Mouse (Mus musculus) heart, embryonic 12.5 days (tissue): ENCODE measurements around the gene Adad2. TPM values are rescaled to one million over a fixed set of nuclear protein-coding genes. Genes with fewer than 3 reads are reported as not detected.

Experiments used
- ATAC-seq: fragments of 200-750 bp; cut with Nextera tagmentation; 2 replicates; pipeline ENCODE4 v1.8.0; 2017; ENCODE audit warnings: moderate TSS enrichment, moderate library complexity; ENCODE audit not compliant: insufficient number of reproducible peaks, low FRiP score
- H3K27ac ChIP-seq: fragments of 300-500 bp; sonication (generic); 2 replicates; pipeline ENCODE4 v1.5.1; 2016; ENCODE audit warnings: mild to moderate bottlenecking, moderate library complexity; ENCODE audit not compliant: poor library complexity, severe bottlenecking
- H3K27me3 ChIP-seq: fragments of 300-500 bp; sonication (generic); replicated peaks from 2 replicates; pipeline ENCODE4 v1.6.1; 2016; ENCODE audit warnings: mild to moderate bottlenecking, moderate library complexity
- H3K36me3 ChIP-seq: fragments of 300-500 bp; sonication (generic); 2 replicates; pipeline ENCODE4 v1.6.1; 2016; ENCODE audit warnings: mild to moderate bottlenecking, moderate library complexity
- H3K4me1 ChIP-seq: fragments of 300-500 bp; sonication (generic); replicated peaks from 2 replicates; pipeline ENCODE4 v1.6.1; 2016; ENCODE audit warnings: mild to moderate bottlenecking
- H3K4me2 ChIP-seq: fragments of 300-500 bp; sonication (generic); 2 replicates; pipeline ENCODE4 v1.6.1; 2016; ENCODE audit warnings: mild to moderate bottlenecking, moderate library complexity
- H3K4me3 ChIP-seq: fragments of 300-500 bp; sonication (generic); 2 replicates; pipeline ENCODE4 v1.5.1; 2016; ENCODE audit warnings: mild to moderate bottlenecking
- H3K9ac ChIP-seq: fragments of 300-500 bp; sonication (generic); 2 replicates; pipeline ENCODE4 v1.6.1; 2016; ENCODE audit warnings: mild to moderate bottlenecking, moderate library complexity
- H3K9me3 ChIP-seq: fragments of 300-500 bp; sonication (generic); replicated peaks from 2 replicates; pipeline ENCODE4 v1.6.1; 2016; ENCODE audit warnings: mild to moderate bottlenecking, moderate library complexity
- WGBS: fragments of 180-500 bp; shearing (Covaris S2); methylation state at CpG from one replicate; pipeline ENCODE4 v1.1.7; 2016; 5-methylcytosine and 5-hydroxymethylcytosine counted together
- polyA plus RNA-seq: library from polyadenylated mRNA; unstranded; fragments of >200 nt; fragmentation: Nextera tagmentation; extraction: Ambion mirVana; gene quantifications from 2 replicates; pipeline ENCODE4 v1.2.1, GENCODE M21; 2016

The Adad2 gene
- polyA plus RNA-seq, 1 experiment from 2014 or later, result not detected

- Histone ChIP-seq H3K27ac (no peak overlapping the region), H3K4me3 (no peak overlapping the region), H3K27me3 (peaks cover 35% of the 10 kb centered on the region), H3K4me2 (no peak overlapping the region), H3K9me3 (no peaks in the 10 kb centered on the region), H3K36me3 (no peaks in the 10 kb centered on the region), H3K9ac (no peak overlapping the region), H3K4me1 (peaks cover 13% of the 10 kb centered on the region)
- 65% methylated on average over 7 of the region's 7 CpGs for WGBS
- ATAC-seq, result no peak
Measured at GRCm38 (mm10) chr8:119616358-119616757, 3.8 kb downstream of the Adad2 start.

- Histone ChIP-seq H3K9ac (no peak overlapping the region), H3K36me3 (no peaks in the 10 kb centered on the region), H3K4me2 (no peak overlapping the region), H3K9me3 (no peaks in the 10 kb centered on the region), H3K4me1 (peaks cover 16% of the 10 kb centered on the region), H3K27me3 (peaks cover 35% of the 10 kb centered on the region), H3K4me3 (no peak overlapping the region), H3K27ac (no peak overlapping the region)
- WGBS, result 91% methylated on average over 4 of the region's 4 CpGs
- ATAC-seq, result no peak
Measured at GRCm38 (mm10) chr8:119616811-119617210, 4.3 kb downstream of the Adad2 start.

GRCm38 (mm10) chr8:119617586-119617985 lies 5.0 kb downstream of the Adad2 start:
- WGBS, result 84% methylated on average over 5 of the region's 5 CpGs
- Histone ChIP-seq H3K4me2 (no peak overlapping the region), H3K9me3 (no peaks in the 10 kb centered on the region), H3K27me3 (peaks cover 35% of the 10 kb centered on the region), H3K9ac (no peak overlapping the region), H3K4me1 (peaks cover 16% of the 10 kb centered on the region), H3K27ac (no peak overlapping the region), H3K4me3 (no peak overlapping the region), H3K36me3 (no peaks in the 10 kb centered on the region)
- ATAC-seq, result no peak

DNA sequence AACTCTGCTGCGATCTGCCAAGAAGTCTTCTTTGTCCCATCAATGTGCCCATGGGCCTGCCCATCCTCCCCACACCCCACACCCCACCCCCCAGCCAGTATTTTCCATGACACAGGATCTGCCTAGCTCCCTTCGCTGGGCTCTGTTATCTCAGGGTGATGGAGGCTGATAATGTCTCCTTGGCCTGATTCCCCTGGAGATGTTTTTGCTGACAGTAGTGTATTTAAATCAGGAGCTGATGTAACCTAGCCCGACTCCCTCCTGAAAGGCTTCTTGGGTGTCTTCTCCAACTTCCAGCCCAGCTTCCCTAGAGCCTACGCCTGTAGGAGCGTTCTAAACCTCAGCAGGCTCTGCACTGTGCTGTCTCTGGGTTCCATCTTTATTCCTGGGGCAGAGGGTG lies 6.3 kb downstream of the Adad2 start:
- Histone ChIP-seq H3K9me3 (no peaks in the 10 kb centered on the region), H3K27ac (no peak overlapping the region), H3K27me3 (peaks cover 28% of the 10 kb centered on the region), H3K4me3 (no peak overlapping the region), H3K9ac (no peak overlapping the region), H3K4me2 (no peak overlapping the region), H3K36me3 (no peaks in the 10 kb centered on the region), H3K4me1 (peaks cover 16% of the 10 kb centered on the region)
- WGBS, result 47% methylated on average over 5 of the region's 5 CpGs
- ATAC-seq, result no peak

DNA sequence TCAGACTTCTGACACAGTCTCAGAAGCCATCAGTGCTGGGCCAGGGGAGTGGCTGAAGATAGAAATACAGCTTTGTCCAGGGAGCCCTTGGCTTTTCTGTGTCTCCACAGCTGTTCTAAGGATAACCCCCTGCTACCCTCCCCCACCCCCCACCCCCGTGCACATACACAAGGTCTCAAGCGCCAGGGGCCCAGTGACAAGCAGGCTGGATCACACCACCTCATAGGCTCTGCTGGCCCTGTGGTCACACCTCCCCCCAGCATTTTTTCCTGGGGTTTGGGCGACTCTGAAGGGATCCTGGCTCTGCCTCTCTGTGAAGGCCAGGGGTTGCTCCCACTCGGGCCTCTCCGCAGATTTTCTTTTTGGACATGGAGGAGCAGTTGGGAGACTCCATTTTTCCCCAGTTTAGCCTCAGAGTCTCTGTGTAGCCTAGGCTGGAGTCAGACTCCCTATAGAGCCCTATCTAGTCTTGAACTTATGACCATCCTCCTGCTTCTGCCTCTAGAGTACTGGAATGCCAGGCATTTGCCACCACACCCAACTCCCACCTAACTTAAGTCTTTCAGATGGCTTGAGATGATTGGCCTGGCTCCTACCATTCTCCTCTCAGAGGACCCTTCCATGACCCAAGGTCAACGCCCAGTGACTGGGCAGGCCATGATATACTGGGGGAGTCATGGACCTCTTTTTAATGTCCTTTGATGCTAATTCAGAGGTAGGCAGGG lies 7.7 kb downstream of the Adad2 start:
- no peak overlapping the region for H3K4me3 ChIP-seq
- no peaks in the 10 kb centered on the region for H3K36me3 ChIP-seq
- peaks cover 31% of the 10 kb centered on the region for H3K27me3 ChIP-seq
- H3K27ac ChIP-seq, result no peak overlapping the region
- ATAC-seq, result no peak
- no peak overlapping the region for H3K4me2 ChIP-seq
- H3K9me3 ChIP-seq, result no peaks in the 10 kb centered on the region
- peaks cover 16% of the 10 kb centered on the region for H3K4me1 ChIP-seq
- H3K9ac ChIP-seq, result no peak overlapping the region
- WGBS, result 53% methylated on average over 6 of the region's 6 CpGs

GRCm38 (mm10) chr8:119620848-119621465 lies 8.4 kb downstream of the Adad2 start:
- WGBS, result 60% methylated on average over 14 of the region's 14 CpGs
- no peak for ATAC-seq

DNA sequence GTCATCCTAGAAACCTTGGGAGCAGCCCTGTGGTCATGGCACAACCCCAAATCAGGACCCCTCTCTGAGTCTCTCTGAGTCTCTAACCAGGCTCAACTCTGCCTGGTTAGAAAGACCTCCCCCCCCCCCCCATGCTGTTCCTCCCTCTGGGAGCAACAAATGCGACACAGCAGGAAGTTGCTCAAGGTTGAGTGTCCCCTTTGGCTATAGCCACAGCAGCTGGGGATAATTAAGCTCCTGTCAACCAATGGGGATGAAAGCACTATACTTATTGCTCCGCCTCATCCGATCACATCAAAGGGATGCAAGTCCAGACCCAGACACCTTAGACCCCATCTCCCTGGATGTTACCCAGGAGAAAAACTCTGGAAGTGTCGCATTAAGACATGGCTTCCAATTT lies 10.0 kb downstream of the Adad2 start:
- H3K9ac ChIP-seq, result no peak overlapping the region
- H3K4me1 ChIP-seq, result peaks cover 16% of the 10 kb centered on the region
- H3K4me2 ChIP-seq, result no peak overlapping the region
- no peak overlapping the region for H3K4me3 ChIP-seq
- no peak for ATAC-seq
- peaks cover 21% of the 10 kb centered on the region; the same call in 1 of the 2 replicates for H3K27me3 ChIP-seq
- H3K9me3 ChIP-seq, result no peaks in the 10 kb centered on the region
- 67% methylated on average over 4 of the region's 4 CpGs for WGBS
- H3K36me3 ChIP-seq, result no peaks in the 10 kb centered on the region
- no peak overlapping the region for H3K27ac ChIP-seq

More at GRCm38 (mm10) chr8:119620848-119621465, 8.4 kb downstream of the Adad2 start:
- Histone ChIP-seq H3K27ac (no peak overlapping the region), H3K9ac (no peak overlapping the region), H3K9me3 (no peaks in the 10 kb centered on the region), H3K4me3 (no peak overlapping the region), H3K36me3 (no peaks in the 10 kb centered on the region), H3K4me2 (no peak overlapping the region), H3K4me1 (peaks cover 16% of the 10 kb centered on the region), H3K27me3 (peaks cover 31% of the 10 kb centered on the region)

DNA sequence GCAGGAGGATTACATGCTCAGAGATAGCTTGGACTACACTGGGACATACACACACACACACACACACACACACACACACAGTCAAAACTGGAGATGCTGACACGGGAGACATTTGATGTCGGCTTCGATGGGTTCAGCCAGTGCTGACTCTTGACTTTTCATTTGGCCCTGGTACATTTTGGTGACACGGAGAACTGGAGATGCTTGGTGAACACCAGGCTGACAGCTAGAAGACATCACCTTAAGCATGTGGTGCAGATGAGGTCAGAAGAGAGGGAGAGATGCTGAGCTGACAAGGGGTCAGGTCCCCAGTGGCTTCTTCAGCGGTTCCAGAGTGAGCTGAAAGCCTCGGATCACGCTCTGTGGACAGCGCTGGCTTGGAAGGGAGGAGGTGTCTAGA lies 10.5 kb downstream of the Adad2 start:
- 86% methylated on average over 8 of the region's 8 CpGs for WGBS
- Histone ChIP-seq H3K27me3 (peaks cover 21% of the 10 kb centered on the region; the same call in 1 of the 2 replicates), H3K9ac (no peak overlapping the region), H3K9me3 (no peaks in the 10 kb centered on the region), H3K27ac (no peak overlapping the region), H3K36me3 (no peaks in the 10 kb centered on the region), H3K4me2 (no peak overlapping the region), H3K4me3 (no peak overlapping the region), H3K4me1 (peaks cover 16% of the 10 kb centered on the region)
- no peak for ATAC-seq

- no peak for ATAC-seq
- Histone ChIP-seq H3K4me3 (no peak overlapping the region), H3K27me3 (peaks cover 21% of the 10 kb centered on the region; the same call in 1 of the 2 replicates), H3K4me1 (peaks cover 16% of the 10 kb centered on the region), H3K27ac (no peak overlapping the region), H3K9ac (no peak overlapping the region), H3K9me3 (no peaks in the 10 kb centered on the region), H3K4me2 (no peak overlapping the region), H3K36me3 (no peaks in the 10 kb centered on the region)
- WGBS, result 82% methylated on average over 1 of the region's 1 CpGs
Measured at GRCm38 (mm10) chr8:119623744-119624143, 11.2 kb downstream of the Adad2 start.

GRCm38 (mm10) chr8:119624916-119625315 lies 12.4 kb downstream of the Adad2 start:
- WGBS, result 86% methylated on average over 7 of the region's 7 CpGs
- no peaks in the 10 kb centered on the region for H3K36me3 ChIP-seq
- no peak overlapping the region for H3K9ac ChIP-seq
- H3K27me3 ChIP-seq, result peaks cover 24% of the 10 kb centered on the region
- H3K4me3 ChIP-seq, result no peak overlapping the region
- H3K9me3 ChIP-seq, result no peaks in the 10 kb centered on the region
- no peak for ATAC-seq
- no peak overlapping the region for H3K4me2 ChIP-seq
- peaks cover 16% of the 10 kb centered on the region for H3K4me1 ChIP-seq
- H3K27ac ChIP-seq, result no peak overlapping the region

DNA sequence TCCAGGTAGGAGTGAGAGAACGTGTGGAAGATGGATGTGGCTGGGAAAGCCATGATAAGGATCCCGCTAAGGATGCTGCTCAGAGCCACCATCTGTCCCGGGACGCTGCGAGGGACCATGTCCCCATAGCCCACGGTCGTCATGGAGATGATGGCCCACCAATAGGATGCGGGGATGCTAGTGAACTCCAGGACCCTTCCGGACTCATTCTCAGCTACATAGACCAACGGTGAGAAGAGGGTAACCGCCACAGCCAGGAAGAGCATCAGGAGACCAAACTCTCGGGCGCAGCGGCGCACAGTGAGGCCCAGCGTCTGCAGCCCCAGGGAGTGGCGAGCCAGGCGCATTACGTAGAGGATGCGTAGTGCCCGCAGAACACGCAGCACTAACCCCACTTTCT lies 13.2 kb downstream of the Adad2 start:
- Histone ChIP-seq H3K9me3 (no peaks in the 10 kb centered on the region), H3K4me3 (no peak overlapping the region), H3K27me3 (peaks cover 27% of the 10 kb centered on the region), H3K4me1 (peaks cover 9% of the 10 kb centered on the region), H3K4me2 (no peak overlapping the region), H3K36me3 (no peaks in the 10 kb centered on the region), H3K9ac (no peak overlapping the region), H3K27ac (no peak overlapping the region)
- no peak for ATAC-seq
- WGBS, result 66% methylated on average over 22 of the region's 22 CpGs
